In genomic region chr14:101430536-101430935, GRCm38 (mm10) we compare ENCODE assay signal across 12 mouse cellular contexts.
DNase-seq lines count a peak whose midpoint lies in the region; ATAC-seq lines count a peak whose summit lies in the region.
"Had no signal": no experiment of that assay in that cellular context is flagged by ENCODE, and none has a peak within 500 bp of the region (broad histone marks: within the 10 kb centered on the region; RNA-seq: fewer than 3 reads in every experiment).

No protein-coding gene starts in this region.

- H3K9ac ChIP-seq in hindbrain, embryonic 15.5 days: no peak overlapping the region
- no peak overlapping the region for H3K9ac ChIP-seq in hindbrain, embryonic 12.5 days
- no peak overlapping the region for H3K9ac ChIP-seq in neural tube, embryonic 14.5 days (replicated peaks; ENCODE audit: low read depth, low read length)
- no peak overlapping the region for H3K9ac ChIP-seq in neural tube, embryonic 15.5 days (replicated peaks)
- H3K9ac ChIP-seq: heart, embryonic 15.5 days; liver, embryonic 12.5 days had no signal

- intact Hi-C loops in left cerebral cortex, postnatal 10 days (cut with DNase I): no loop called here

- H3K4me3 ChIP-seq in hindbrain, embryonic 15.5 days: no peak overlapping the region
- no peak overlapping the region for H3K4me3 ChIP-seq in hindbrain, embryonic 12.5 days
- H3K4me3 ChIP-seq in neural tube, embryonic 14.5 days (ENCODE audit: low read depth, low read length): no peak overlapping the region
- no peak overlapping the region for H3K4me3 ChIP-seq in neural tube, embryonic 15.5 days (replicated peaks)
- H3K4me3 ChIP-seq: heart, embryonic 15.5 days; liver, embryonic 12.5 days had no signal

- 67% methylated on average over 5 of the region's 5 CpGs for WGBS in hindbrain, embryonic 15.5 days
- WGBS in hindbrain, embryonic 12.5 days: 88% methylated on average over 5 of the region's 5 CpGs
- 66% methylated on average over 5 of the region's 5 CpGs for WGBS in neural tube, embryonic 14.5 days
- 50% methylated on average over 5 of the region's 5 CpGs for WGBS in neural tube, embryonic 15.5 days

- H3K9me3 ChIP-seq in hindbrain, embryonic 15.5 days: no peaks in the 10 kb centered on the region
- no peaks in the 10 kb centered on the region for H3K9me3 ChIP-seq in hindbrain, embryonic 12.5 days (replicated peaks)
- H3K9me3 ChIP-seq in neural tube, embryonic 14.5 days (ENCODE audit: control insufficient read depth, low read length): no peaks in the 10 kb centered on the region
- H3K9me3 ChIP-seq in neural tube, embryonic 15.5 days (replicated peaks): no peaks in the 10 kb centered on the region
- H3K9me3 ChIP-seq: heart, embryonic 15.5 days; liver, embryonic 12.5 days had no signal

- peak; percentile 11 to 40 for DNase-seq in left cerebral cortex, postnatal 10 days (ENCODE audit: extremely low spot score in 1 of 2, low spot score in 2 of 2)
- DNase-seq in adrenal gland, postnatal 25 days: no peak
- DNase-seq in urinary bladder, postnatal 36 days (ENCODE audit: low spot score in 2 of 2): no peak
- DNase-seq: cerebellum, adult 8-10 months; gastrocnemius, postnatal 36 days; thymus, postnatal 25 days had no signal

- H3K4me2 ChIP-seq in hindbrain, embryonic 15.5 days: no peak overlapping the region
- H3K4me2 ChIP-seq in hindbrain, embryonic 12.5 days (replicated peaks): no peak overlapping the region
- H3K4me2 ChIP-seq in neural tube, embryonic 14.5 days (ENCODE audit: low read depth, low read length): no peak overlapping the region
- H3K4me2 ChIP-seq in neural tube, embryonic 15.5 days: no peak overlapping the region
- H3K4me2 ChIP-seq: heart, embryonic 15.5 days; liver, embryonic 12.5 days had no signal

- H3K4me1 ChIP-seq in hindbrain, embryonic 15.5 days (replicated peaks): no peaks in the 10 kb centered on the region; the same call in 1 of the 2 replicates
- no peaks in the 10 kb centered on the region for H3K4me1 ChIP-seq in hindbrain, embryonic 12.5 days
- no peaks in the 10 kb centered on the region for H3K4me1 ChIP-seq in neural tube, embryonic 14.5 days (ENCODE audit: control insufficient read depth, insufficient read depth, low read length)
- peaks cover 6% of the 10 kb centered on the region for H3K4me1 ChIP-seq in neural tube, embryonic 15.5 days
- H3K4me1 ChIP-seq: liver, embryonic 12.5 days had no signal

- H3K27me3 ChIP-seq in hindbrain, embryonic 15.5 days: no peaks in the 10 kb centered on the region
- no peaks in the 10 kb centered on the region for H3K27me3 ChIP-seq in hindbrain, embryonic 12.5 days
- no peaks in the 10 kb centered on the region for H3K27me3 ChIP-seq in neural tube, embryonic 14.5 days (ENCODE audit: control insufficient read depth, insufficient read depth, low read length)
- no peaks in the 10 kb centered on the region for H3K27me3 ChIP-seq in neural tube, embryonic 15.5 days (replicated peaks)
- H3K27me3 ChIP-seq: heart, embryonic 15.5 days; liver, embryonic 12.5 days had no signal

- no peaks in the 10 kb centered on the region for H3K36me3 ChIP-seq in hindbrain, embryonic 15.5 days
- H3K36me3 ChIP-seq in hindbrain, embryonic 12.5 days: no peaks in the 10 kb centered on the region
- H3K36me3 ChIP-seq in neural tube, embryonic 14.5 days (ENCODE audit: control insufficient read depth, insufficient read depth, low read length): no peaks in the 10 kb centered on the region
- no peaks in the 10 kb centered on the region for H3K36me3 ChIP-seq in neural tube, embryonic 15.5 days
- H3K36me3 ChIP-seq: heart, embryonic 15.5 days; liver, embryonic 12.5 days had no signal

- H3K27ac ChIP-seq in hindbrain, embryonic 15.5 days (replicated peaks): no peak overlapping the region
- H3K27ac ChIP-seq in hindbrain, embryonic 12.5 days: no peak overlapping the region
- H3K27ac ChIP-seq in neural tube, embryonic 14.5 days (ENCODE audit: low read depth, low read length): no peak overlapping the region
- no peak overlapping the region for H3K27ac ChIP-seq in neural tube, embryonic 15.5 days (replicated peaks)
- H3K27ac ChIP-seq: heart, embryonic 15.5 days; liver, embryonic 12.5 days had no signal

- ATAC-seq in hindbrain, embryonic 15.5 days (ENCODE audit: low FRiP score, low read depth): peak; percentile 76
- ATAC-seq in hindbrain, embryonic 12.5 days (ENCODE audit: low FRiP score): no peak
- peak; percentile 61; the same call in 1 of the 2 replicates for ATAC-seq in neural tube, embryonic 14.5 days (ENCODE audit: low read depth)
- no peak for ATAC-seq in neural tube, embryonic 15.5 days (ENCODE audit: low FRiP score)
- ATAC-seq: liver, embryonic 12.5 days had no signal

Comparison
In these comparisons a context has a peak if more than half of its experiments do, and no peak if none do; other contexts are left out.
1. ATAC-seq: peak in hindbrain, embryonic 15.5 days (single experiment) and neural tube, embryonic 14.5 days (single experiment); none in hindbrain, embryonic 12.5 days (single experiment) and neural tube, embryonic 15.5 days (single experiment).
2. DNase-seq: peak in left cerebral cortex, postnatal 10 days (2 of 2); none in adrenal gland, postnatal 25 days (single experiment) and urinary bladder, postnatal 36 days (0 of 2).